Mouse (Mus musculus) liver, embryonic 15.5 days (tissue): ENCODE results near the gene Clpp. TPM values are rescaled to one million over a fixed set of nuclear protein-coding genes. Genes with fewer than 3 reads are reported as not detected.

Experiments used
- ATAC-seq: fragments of 200-750 bp; cut with Nextera tagmentation; 2 replicates; pipeline ENCODE4 v1.8.0; 2017; ENCODE audit warnings: moderate number of reproducible peaks, mild to moderate bottlenecking, moderate library complexity; ENCODE audit not compliant: insufficient read depth
- H3K27ac ChIP-seq: fragments of 300-500 bp; sonication (generic); replicated peaks from 2 replicates; pipeline ENCODE4 v1.5.1; 2015; ENCODE audit warnings: mild to moderate bottlenecking, inconsistent platforms
- H3K27me3 ChIP-seq: fragments of 300-500 bp; sonication (generic); 2 replicates; pipeline ENCODE4 v1.6.1; 2015; ENCODE audit warnings: mild to moderate bottlenecking, inconsistent platforms
- H3K36me3 ChIP-seq: fragments of 300-500 bp; sonication (generic); replicated peaks from 2 replicates; pipeline ENCODE4 v1.6.1; 2015; ENCODE audit warnings: moderate library complexity, mild to moderate bottlenecking, inconsistent platforms
- H3K4me1 ChIP-seq: fragments of 300-500 bp; sonication (generic); replicated peaks from 2 replicates; pipeline ENCODE4 v1.6.1; 2015; ENCODE audit warnings: inconsistent platforms
- H3K4me2 ChIP-seq: fragments of 300-500 bp; sonication (generic); 2 replicates; pipeline ENCODE4 v1.6.1; 2015; ENCODE audit warnings: moderate library complexity, mild to moderate bottlenecking, inconsistent platforms
- H3K4me3 ChIP-seq: fragments of 300-500 bp; sonication (generic); replicated peaks from 2 replicates; pipeline ENCODE4 v1.5.1; 2015; ENCODE audit warnings: mild to moderate bottlenecking, inconsistent platforms
- H3K9ac ChIP-seq: fragments of 300-500 bp; sonication (generic); 2 replicates; pipeline ENCODE4 v1.6.1; 2015; ENCODE audit warnings: moderate library complexity, mild to moderate bottlenecking, inconsistent platforms
- H3K9me3 ChIP-seq: fragments of 300-500 bp; sonication (generic); replicated peaks from 2 replicates; pipeline ENCODE4 v1.6.1; 2016; ENCODE audit warnings: inconsistent platforms
- WGBS: fragments of 180-500 bp; shearing (Covaris S2); methylation state at CpG from one replicate; pipeline ENCODE4 v1.1.7; 2015; ENCODE audit warnings: mixed read lengths; ENCODE audit not compliant: insufficient replicate concordance; 5-methylcytosine and 5-hydroxymethylcytosine counted together
- polyA plus RNA-seq: library from polyadenylated mRNA; unstranded; fragments of >200 nt; fragmentation: Nextera tagmentation; extraction: Ambion mirVana; gene quantifications from 2 replicates; pipeline ENCODE4 v1.2.1, GENCODE M21; 2015

Gene Clpp
- polyA plus RNA-seq, 1 experiment from 2014 or later = 67.8 TPM

DNA sequence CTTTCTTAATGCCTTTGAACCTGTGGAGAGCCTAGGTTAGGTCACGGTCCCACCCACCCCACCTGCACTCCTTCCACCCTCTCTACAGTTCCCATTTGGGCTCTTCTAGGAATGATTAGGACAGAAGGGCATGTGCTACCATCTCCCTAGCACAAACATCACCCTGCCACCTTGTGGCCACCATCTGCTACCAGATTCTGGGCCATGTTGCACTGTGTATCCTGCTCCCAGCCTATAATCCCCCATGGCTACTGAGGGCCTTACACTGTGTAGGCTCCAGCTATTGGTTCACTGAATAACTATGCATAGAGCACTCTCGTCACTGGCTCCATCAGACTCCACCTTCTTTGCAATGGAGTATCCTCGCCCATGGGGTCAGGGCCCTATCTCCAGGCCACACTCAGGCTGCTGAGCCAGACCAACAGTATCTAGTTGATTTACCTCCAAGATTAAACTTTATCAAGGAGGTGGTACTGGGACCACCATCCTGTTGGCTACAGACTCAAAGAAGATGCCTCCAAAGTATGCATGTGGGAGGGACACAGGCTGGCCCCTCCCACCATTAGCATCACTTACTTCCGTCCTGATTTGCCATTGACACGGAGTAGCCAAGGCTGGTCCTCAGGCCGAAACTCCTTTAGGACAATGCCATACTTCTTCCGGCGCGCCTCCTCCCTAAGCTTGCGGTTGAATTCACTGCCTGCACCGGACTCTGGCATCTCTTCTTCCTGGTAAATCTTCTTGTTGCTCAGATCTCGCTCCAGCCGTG lies 17.2 kb downstream of the Clpp start:
- Histone ChIP-seq H3K9ac (no peak overlapping the region), H3K27me3 (no peaks in the 10 kb centered on the region), H3K4me1 (peaks cover 56% of the 10 kb centered on the region), H3K9me3 (no peaks in the 10 kb centered on the region), H3K27ac (no peak overlapping the region), H3K36me3 (peaks cover 73% of the 10 kb centered on the region), H3K4me2 (no peak overlapping the region), H3K4me3 (no peak overlapping the region)
- no peak for ATAC-seq
- 79% methylated on average over 13 of the region's 13 CpGs for WGBS

- ATAC-seq = peak; percentile 59
- Histone ChIP-seq H3K4me1 (peaks cover 46% of the 10 kb centered on the region), H3K9me3 (no peaks in the 10 kb centered on the region), H3K36me3 (peaks cover 37% of the 10 kb centered on the region), H3K27ac (peak overlapping the region; percentile 90), H3K4me3 (peak overlapping the region; percentile 74), H3K9ac (peak overlapping the region; percentile 82), H3K4me2 (peak overlapping the region; percentile 92), H3K27me3 (no peaks in the 10 kb centered on the region)
- WGBS = under 1% methylated on average over 19 of the region's 19 CpGs
Measured at GRCm38 (mm10) chr17:57010911-57011235, 20.8 kb downstream of the Clpp start.

GRCm38 (mm10) chr17:57011236-57012141 lies 21.4 kb downstream of the Clpp start, which contains the start of the genes Gtf2f1 and Gm17949:
Gene Gtf2f1, minus strand, starts transcription at chr17:57011288.
Gene Gm17949, plus strand, starts transcription at chr17:57011469.
- WGBS = under 1% methylated on average over 51 of the region's 51 CpGs
- Histone ChIP-seq H3K4me2 (peak within 1 kb of the TSS; percentile 92), H3K9me3 (no peaks in the 10 kb centered on the region), H3K27me3 (no peaks in the 10 kb centered on the region), H3K9ac (peak within 1 kb of the TSS; percentile 82), H3K4me1 (peaks cover 50% of the 10 kb centered on the region), H3K4me3 (peak within 1 kb of the TSS; percentile 74), H3K36me3 (peaks cover 31% of the 10 kb centered on the region), H3K27ac (peak within 1 kb of the TSS; percentile 90)
- ATAC-seq = peak; percentile 87

- Histone ChIP-seq H3K27ac (peak overlapping the region; percentile 90), H3K27me3 (no peaks in the 10 kb centered on the region), H3K4me3 (peak overlapping the region; percentile 74), H3K9ac (peak overlapping the region; percentile 75), H3K36me3 (peaks cover 23% of the 10 kb centered on the region), H3K4me1 (peaks cover 43% of the 10 kb centered on the region), H3K9me3 (no peaks in the 10 kb centered on the region), H3K4me2 (peak overlapping the region; percentile 92)
- ATAC-seq = no peak
- 71% methylated on average over 13 of the region's 13 CpGs for WGBS
Measured at GRCm38 (mm10) chr17:57012245-57012795, 22.2 kb downstream of the Clpp start.

DNA sequence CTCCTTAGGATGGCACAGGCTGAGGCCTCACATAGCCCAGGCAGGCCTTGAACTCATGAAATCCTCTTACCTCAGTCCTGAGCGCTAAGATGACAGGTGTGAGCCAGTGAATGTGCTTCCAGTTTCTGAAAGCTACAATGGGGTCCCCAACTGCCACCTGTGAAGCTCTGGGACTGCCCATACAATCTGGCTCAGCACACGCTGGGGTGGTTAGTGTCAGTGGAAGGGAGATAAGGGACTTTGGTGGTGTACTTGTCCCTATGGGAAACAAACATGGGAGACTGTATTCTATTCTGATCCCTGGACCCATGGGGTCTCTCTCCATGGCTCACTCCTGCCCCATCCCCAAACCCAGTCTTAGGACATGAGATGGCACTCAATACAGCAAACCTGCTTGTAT lies 29.6 kb downstream of the Clpp start:
- Histone ChIP-seq H3K9ac (peak overlapping the region; percentile 4; the same call in 1 of the 2 replicates), H3K9me3 (no peaks in the 10 kb centered on the region), H3K27me3 (no peaks in the 10 kb centered on the region), H3K4me1 (peaks cover 67% of the 10 kb centered on the region), H3K4me3 (no peak overlapping the region), H3K27ac (peak overlapping the region; percentile 79), H3K36me3 (peaks cover 50% of the 10 kb centered on the region), H3K4me2 (peak overlapping the region; percentile 36)
- WGBS = 35% methylated on average over 2 of the region's 2 CpGs
- peak; percentile 79 for ATAC-seq

DNA sequence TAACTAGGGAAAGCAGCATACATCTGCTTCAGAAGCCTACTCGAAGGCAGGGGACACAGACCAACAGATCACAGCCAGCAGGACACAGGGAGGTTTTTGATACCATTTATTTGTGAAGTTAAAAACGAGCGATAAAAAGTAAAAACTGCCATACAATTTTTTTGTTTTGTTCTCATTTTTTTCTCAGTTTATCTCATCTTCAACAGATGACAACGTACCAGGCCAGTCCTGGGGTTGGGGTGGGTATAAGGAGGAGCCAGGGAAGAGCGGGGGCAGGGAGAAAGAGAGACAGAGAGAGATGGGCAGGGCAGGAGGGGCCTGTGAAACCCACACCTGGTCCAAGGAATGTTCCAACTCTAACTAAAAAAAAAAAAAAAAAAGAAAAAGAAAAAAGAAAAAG lies 30.9 kb downstream of the Clpp start:
- Histone ChIP-seq H3K36me3 (peaks cover 63% of the 10 kb centered on the region), H3K4me3 (no peak overlapping the region), H3K4me1 (peaks cover 69% of the 10 kb centered on the region), H3K9ac (no peak overlapping the region), H3K9me3 (no peaks in the 10 kb centered on the region), H3K4me2 (no peak overlapping the region), H3K27ac (peak overlapping the region; percentile 79), H3K27me3 (no peaks in the 10 kb centered on the region)
- peak; percentile 33; the same call in 1 of the 2 replicates for ATAC-seq
- WGBS = 29% methylated on average over 5 of the region's 5 CpGs

GRCm38 (mm10) chr17:57027471-57027870 lies 37.4 kb downstream of the Clpp start:
- Histone ChIP-seq H3K27me3 (no peaks in the 10 kb centered on the region), H3K4me2 (0 out of 2 replicates have a peak overlapping the region, but pooled peaks have one; percentile 8), H3K9me3 (no peaks in the 10 kb centered on the region), H3K4me3 (no peak overlapping the region), H3K27ac (peak overlapping the region; percentile 12; the same call in 1 of the 2 replicates), H3K36me3 (peaks cover 65% of the 10 kb centered on the region), H3K4me1 (peaks cover 70% of the 10 kb centered on the region), H3K9ac (no peak overlapping the region)
- no peak for ATAC-seq
- WGBS = 59% methylated on average over 4 of the region's 4 CpGs

- H3K27ac ChIP-seq = peak overlapping the region; percentile 94
- WGBS = 19% methylated on average over 8 of the region's 8 CpGs
Measured at GRCm38 (mm10) chr17:57029691-57030090, 39.6 kb downstream of the Clpp start.

GRCm38 (mm10) chr17:57030931-57031660 lies 41.0 kb downstream of the Clpp start, which contains the start of gene Khsrp:
Gene Khsrp, minus strand, starts transcription at chr17:57031522.
- under 1% methylated on average over 90 of the region's 99 CpGs for WGBS
- ATAC-seq = no peak

More at GRCm38 (mm10) chr17:57029691-57030090, 39.6 kb downstream of the Clpp start:
- H3K9ac ChIP-seq = peak overlapping the region; percentile 100
- peak overlapping the region; percentile 97 for H3K4me3 ChIP-seq
- no peaks in the 10 kb centered on the region for H3K27me3 ChIP-seq
- H3K4me1 ChIP-seq = peaks cover 59% of the 10 kb centered on the region
- peak overlapping the region; percentile 91 for H3K4me2 ChIP-seq
- ATAC-seq = no peak
- H3K9me3 ChIP-seq = no peaks in the 10 kb centered on the region
- H3K36me3 ChIP-seq = peaks cover 43% of the 10 kb centered on the region

DNA sequence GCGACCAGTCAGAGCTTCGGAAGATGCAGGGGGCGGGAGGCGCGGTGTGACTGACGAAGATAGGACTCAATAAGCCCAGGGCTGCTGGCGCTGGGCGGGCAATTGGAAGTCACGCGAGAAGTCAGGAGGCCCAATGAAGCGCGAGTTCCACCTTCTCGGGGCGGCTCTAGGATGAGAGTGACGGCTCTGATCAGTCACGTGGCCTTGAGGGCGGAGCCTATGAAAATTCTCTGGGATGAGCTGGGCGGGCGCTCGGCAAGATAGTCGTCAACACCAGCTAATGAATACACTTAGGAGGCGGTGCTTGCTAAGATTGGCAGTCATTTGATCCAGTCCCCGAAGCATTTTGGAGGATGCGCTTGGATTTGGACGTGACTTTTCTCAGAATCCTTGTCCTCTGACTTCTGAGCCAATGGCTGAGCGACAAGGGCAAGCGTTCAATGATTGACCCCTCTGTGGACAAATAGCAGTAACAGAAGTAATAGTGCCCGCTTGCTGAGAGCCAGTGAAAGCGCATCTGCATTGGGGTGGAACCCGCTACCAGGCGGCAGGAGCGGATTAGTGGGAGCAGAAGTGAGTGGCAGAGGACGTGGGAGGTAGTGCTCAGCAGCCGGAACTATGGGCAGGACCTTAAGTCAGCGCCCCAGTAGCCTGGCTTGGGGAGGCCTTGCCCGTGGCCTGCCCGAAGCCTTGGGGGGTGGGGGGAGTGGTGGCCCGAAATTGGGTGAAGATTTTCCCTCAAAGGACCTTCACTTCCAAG lies 41.7 kb downstream of the Clpp start:
- ATAC-seq = peak; percentile 88
- Histone ChIP-seq H3K27ac (peak overlapping the region; percentile 93), H3K27me3 (no peaks in the 10 kb centered on the region), H3K9ac (peak overlapping the region; percentile 74), H3K36me3 (peaks cover 22% of the 10 kb centered on the region), H3K9me3 (no peaks in the 10 kb centered on the region), H3K4me2 (peak overlapping the region; percentile 90), H3K4me1 (peaks cover 46% of the 10 kb centered on the region), H3K4me3 (peak overlapping the region; percentile 97)
- WGBS = under 1% methylated on average over 38 of the region's 38 CpGs

More at GRCm38 (mm10) chr17:57030931-57031660, 41.0 kb downstream of the Clpp start, which contains the start of gene Khsrp:
- H3K36me3 ChIP-seq = peaks cover 29% of the 10 kb centered on the region
- peaks cover 54% of the 10 kb centered on the region for H3K4me1 ChIP-seq
- H3K27ac ChIP-seq = peak within 1 kb of the TSS; percentile 94
- H3K4me3 ChIP-seq = peak within 1 kb of the TSS; percentile 97
- H3K9ac ChIP-seq = peak within 1 kb of the TSS; percentile 100
- no peaks in the 10 kb centered on the region for H3K27me3 ChIP-seq
- H3K9me3 ChIP-seq = no peaks in the 10 kb centered on the region
- peak within 1 kb of the TSS; percentile 91 for H3K4me2 ChIP-seq
